Mouse (Mus musculus) cerebellum, adult 2 months (tissue): Measurements from ENCODE around the gene Fas.

ENCODE experiments used
- CTCF ChIP-seq: fragments of 200-500 bp; IDR thresholded peaks from 2 replicates; pipeline ENCODE4 v1.5.1; 2011; ENCODE audit warnings: low read depth, mild to moderate bottlenecking, control low read depth, low read length, moderate library complexity, borderline replicate concordance; ENCODE audit not compliant: insufficient read depth
- POLR2A ChIP-seq: fragments of 200-500 bp; IDR thresholded peaks from 2 replicates; pipeline ENCODE4 v1.6.1; 2011; ENCODE audit warnings: low read length, control low read depth, borderline replicate concordance; ENCODE audit not compliant: insufficient read depth

- no peak for TF ChIP-seq POLR2A
- TF ChIP-seq CTCF, result no peak
Observed at GRCm38 (mm10) chr19:34283614-34284013, 6.9 kb upstream of the Fas start.
